Mouse (Mus musculus) heart, embryonic 13.5 days (tissue): ENCODE measurements around the gene Peli2. TPM values are rescaled to one million over a fixed set of nuclear protein-coding genes. Genes with fewer than 3 reads are reported as not detected.

Experiments
- ATAC-seq: fragments of 200-750 bp; cut with Nextera tagmentation; 2 replicates; pipeline ENCODE4 v1.8.0; 2017; ENCODE audit warnings: moderate TSS enrichment; ENCODE audit not compliant: insufficient number of reproducible peaks, low FRiP score, low TSS enrichment; ENCODE audit errors: extremely low read depth
- H3K27ac ChIP-seq: fragments of 300-500 bp; sonication (generic); replicated peaks from 2 replicates; pipeline ENCODE4 v1.5.1; 2015; ENCODE audit warnings: moderate library complexity, mild to moderate bottlenecking, inconsistent platforms
- H3K27me3 ChIP-seq: fragments of 300-500 bp; sonication (generic); replicated peaks from 2 replicates; pipeline ENCODE4 v1.6.1; 2015; ENCODE audit warnings: mild to moderate bottlenecking, inconsistent platforms
- H3K36me3 ChIP-seq: fragments of 300-500 bp; sonication (generic); 2 replicates; pipeline ENCODE4 v1.6.1; 2015; ENCODE audit warnings: mild to moderate bottlenecking, inconsistent platforms
- H3K4me1 ChIP-seq: fragments of 300-500 bp; sonication (generic); 2 replicates; pipeline ENCODE4 v1.6.1; 2015; ENCODE audit warnings: inconsistent platforms
- H3K4me2 ChIP-seq: fragments of 300-500 bp; sonication (generic); 2 replicates; pipeline ENCODE4 v1.6.1; 2015; ENCODE audit warnings: inconsistent platforms, mild to moderate bottlenecking, moderate library complexity
- H3K4me3 ChIP-seq: fragments of 300-500 bp; sonication (generic); 2 replicates; pipeline ENCODE4 v1.5.1; 2015; ENCODE audit warnings: moderate library complexity, mild to moderate bottlenecking, inconsistent platforms
- H3K9ac ChIP-seq: fragments of 300-500 bp; sonication (generic); 2 replicates; pipeline ENCODE4 v1.6.1; 2015; ENCODE audit warnings: inconsistent platforms, mild to moderate bottlenecking, moderate library complexity
- H3K9me3 ChIP-seq: fragments of 300-500 bp; sonication (generic); 2 replicates; pipeline ENCODE4 v1.6.1; 2016; ENCODE audit warnings: inconsistent platforms
- WGBS: fragments of 180-500 bp; shearing (Covaris S2); methylation state at CpG from one replicate; pipeline ENCODE4 v1.1.7; 2015; ENCODE audit warnings: mixed read lengths; 5-methylcytosine and 5-hydroxymethylcytosine counted together
- polyA plus RNA-seq: library from polyadenylated mRNA; unstranded; fragments of >200 nt; fragmentation: Nextera tagmentation; extraction: Ambion mirVana; gene quantifications from 2 replicates; pipeline ENCODE4 v1.2.1, GENCODE M21; 2015

Peli2 gene
- polyA plus RNA-seq, 1 experiment from 2014 or later: 2.9 TPM

GRCm38 (mm10) chr14:48329716-48330365 lies 209.2 kb downstream of the Peli2 start:
- Histone ChIP-seq H3K27ac (no peak overlapping the region), H3K36me3 (no peaks in the 10 kb centered on the region), H3K4me2 (no peak overlapping the region), H3K4me1 (peaks cover 30% of the 10 kb centered on the region), H3K9ac (no peak overlapping the region), H3K27me3 (peaks cover 71% of the 10 kb centered on the region), H3K4me3 (no peak overlapping the region), H3K9me3 (no peaks in the 10 kb centered on the region)
- ATAC-seq: no peak
- 81% methylated on average over 12 of the region's 12 CpGs for WGBS
